ENCODE assay signal across 8 mouse cellular contexts in the genomic region with DNA sequence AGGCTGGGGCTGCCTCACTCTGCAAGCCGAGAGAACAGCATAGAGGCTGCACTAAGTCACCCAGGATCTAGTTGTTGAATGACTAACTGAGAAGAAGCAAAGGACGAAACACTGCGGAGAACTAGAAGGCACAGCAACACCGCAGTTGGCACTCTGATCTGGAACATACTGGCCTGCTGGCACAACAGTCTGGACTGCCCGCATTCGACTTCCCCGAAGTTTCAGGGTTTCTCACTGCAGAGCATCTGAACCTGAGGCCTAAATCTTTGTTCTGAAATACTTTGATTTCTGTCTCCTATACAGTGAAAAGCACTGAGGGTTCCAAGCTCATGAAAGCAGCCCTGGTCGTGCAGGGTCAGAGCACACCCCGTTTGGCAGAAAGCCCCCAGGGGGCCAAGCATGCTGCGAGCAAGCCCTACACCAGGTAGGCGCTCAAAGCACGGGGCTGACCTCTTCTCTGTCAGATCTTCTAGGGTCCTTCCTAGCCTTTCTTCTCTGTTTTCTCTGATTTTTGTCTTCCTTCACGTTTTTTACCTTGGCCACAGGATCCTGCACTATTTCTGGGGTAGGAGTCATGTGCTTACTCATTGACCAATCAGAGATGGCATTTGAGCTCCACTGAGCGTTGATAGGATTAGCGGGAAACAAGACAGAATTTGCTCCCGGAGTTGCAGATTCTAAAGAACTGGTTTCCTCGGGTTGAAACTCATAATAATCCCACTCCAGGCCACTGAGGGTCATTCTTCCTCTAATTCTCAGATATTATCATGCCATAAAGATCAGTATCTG. TPM values are rescaled to one million over a fixed set of nuclear protein-coding genes. Genes with fewer than 3 reads are reported as not detected.
DNase-seq lines count a peak whose midpoint lies in the region; ATAC-seq and TF ChIP-seq lines count a peak whose summit lies in the region.

No protein-coding gene starts in this region.

- TF ChIP-seq POLR2A in thymus, adult 2 months (IDR thresholded peaks at IDR 0.05; ENCODE audit: control insufficient read depth, extremely low read depth, insufficient read depth, low read length, poor library complexity), result no peak

- no peak overlapping the region for H3K27ac ChIP-seq in lung, embryonic 15.5 days
- no peak overlapping the region for H3K27ac ChIP-seq in embryonic facial prominence, embryonic 13.5 days
- no peak overlapping the region for H3K27ac ChIP-seq in limb, embryonic 11.5 days (replicated peaks; ENCODE audit: low read depth, low read length)
- no peak overlapping the region for H3K27ac ChIP-seq in thymus, adult 2 months (ENCODE audit: control insufficient read depth, insufficient read depth, low read length)

- H3K4me2 ChIP-seq in lung, embryonic 15.5 days, result peak overlapping the region; percentile 48
- H3K4me2 ChIP-seq in embryonic facial prominence, embryonic 13.5 days, result peak overlapping the region; percentile 49
- H3K4me2 ChIP-seq in limb, embryonic 11.5 days (ENCODE audit: low read depth, severe bottlenecking), result peak overlapping the region; percentile 39

- peak overlapping the region; percentile 20 for H3K4me3 ChIP-seq in lung, embryonic 15.5 days
- peak overlapping the region; percentile 29 for H3K4me3 ChIP-seq in embryonic facial prominence, embryonic 13.5 days
- peak overlapping the region; percentile 25 for H3K4me3 ChIP-seq in limb, embryonic 11.5 days (ENCODE audit: low read depth, low read length)
- no peak overlapping the region for H3K4me3 ChIP-seq in thymus, adult 2 months (ENCODE audit: control insufficient read depth, insufficient read depth, low read length)

- no peak for ATAC-seq in lung, embryonic 15.5 days (ENCODE audit: borderline replicate concordance, extremely low read depth, low FRiP score, low TSS enrichment)
- 0 out of 2 replicates have a peak, but pooled peaks have one; percentile 16 for ATAC-seq in embryonic facial prominence, embryonic 13.5 days (ENCODE audit: insufficient number of reproducible peaks, insufficient read depth, low FRiP score, low TSS enrichment, low read depth)
- ATAC-seq in limb, embryonic 11.5 days (ENCODE audit: insufficient number of reproducible peaks, low FRiP score, low TSS enrichment, low read depth), result no peak

- H3K36me3 ChIP-seq in lung, embryonic 15.5 days, result no peaks in the 10 kb centered on the region
- no peaks in the 10 kb centered on the region for H3K36me3 ChIP-seq in embryonic facial prominence, embryonic 13.5 days
- H3K36me3 ChIP-seq in limb, embryonic 11.5 days (ENCODE audit: control insufficient read depth, insufficient read depth, low read length), result no peaks in the 10 kb centered on the region
- no peaks in the 10 kb centered on the region for H3K36me3 ChIP-seq in thymus, adult 2 months (ENCODE audit: control insufficient read depth, insufficient read depth, low read length)

- no peaks in the 10 kb centered on the region for H3K4me1 ChIP-seq in lung, embryonic 15.5 days
- H3K4me1 ChIP-seq in embryonic facial prominence, embryonic 13.5 days, result peaks cover 5% of the 10 kb centered on the region; the same call in 1 of the 2 replicates
- peaks cover 3% of the 10 kb centered on the region; the same call in 1 of the 2 replicates for H3K4me1 ChIP-seq in limb, embryonic 11.5 days (ENCODE audit: control insufficient read depth, insufficient read depth, low read length)
- no peaks in the 10 kb centered on the region for H3K4me1 ChIP-seq in thymus, adult 2 months (replicated peaks; ENCODE audit: control insufficient read depth, insufficient read depth, low read length)

- no peak overlapping the region for H3K9ac ChIP-seq in lung, embryonic 15.5 days
- no peak overlapping the region; the same call in 1 of the 2 replicates for H3K9ac ChIP-seq in embryonic facial prominence, embryonic 13.5 days
- peak overlapping the region; percentile 45; the same call in 1 of the 2 replicates for H3K9ac ChIP-seq in limb, embryonic 11.5 days (ENCODE audit: low read length)

- no peak for DNase-seq in lung, postnatal 14 days
- DNase-seq in limb, embryonic 11.5 days (ENCODE audit: low spot score), result no peak
- DNase-seq in retina, postnatal 7 days (ENCODE audit: low read depth, low spot score), result peak; percentile 13
- no peak for DNase-seq in thymus, adult 2 months
- DNase-seq in urinary bladder, postnatal 4 days (ENCODE audit: low spot score in 2 of 2), result no peak
- DNase-seq in layer of hippocampus, postnatal 25 days (ENCODE audit: extremely low spot score in 1 of 2, low spot score in 1 of 2), result no peak

- no peak for TF ChIP-seq CTCF in thymus, adult 2 months (IDR thresholded peaks at IDR 0.05; ENCODE audit: borderline replicate concordance, control insufficient read depth, extremely low read depth, insufficient read depth, low read length, poor library complexity)

- no peaks in the 10 kb centered on the region for H3K9me3 ChIP-seq in lung, embryonic 15.5 days
- H3K9me3 ChIP-seq in embryonic facial prominence, embryonic 13.5 days, result no peaks in the 10 kb centered on the region
- no peaks in the 10 kb centered on the region for H3K9me3 ChIP-seq in limb, embryonic 11.5 days (ENCODE audit: control insufficient read depth, low read length)

- 49% methylated on average over 17 of the region's 17 CpGs for WGBS in lung, embryonic 15.5 days
- 51% methylated on average over 17 of the region's 17 CpGs for WGBS in embryonic facial prominence, embryonic 13.5 days
- 49% methylated on average over 17 of the region's 17 CpGs for WGBS in limb, embryonic 11.5 days
- 87% methylated on average over 17 of the region's 17 CpGs for WGBS in thymus, adult 2 months

- H3K27me3 ChIP-seq in lung, embryonic 15.5 days, result no peaks in the 10 kb centered on the region
- H3K27me3 ChIP-seq in embryonic facial prominence, embryonic 13.5 days, result no peaks in the 10 kb centered on the region
- H3K27me3 ChIP-seq in limb, embryonic 11.5 days (ENCODE audit: control insufficient read depth, insufficient read depth, low read length), result no peaks in the 10 kb centered on the region
- H3K27me3 ChIP-seq in thymus, adult 2 months (ENCODE audit: control insufficient read depth, insufficient read depth, low read length), result no peaks in the 10 kb centered on the region

RNA-seq across cellular contexts. Expression of a gene that starts 33.6 kb away (rescaled TPM):
- 88.9 and 101 TPM in 2 replicates for polyA plus RNA-seq in lung, embryonic 15.5 days (2015; fragmentation: Nextera tagmentation; extraction: Ambion mirVana)
- 136 and 140 TPM in 2 replicates for polyA plus RNA-seq in embryonic facial prominence, embryonic 13.5 days (2015; fragmentation: Nextera tagmentation; extraction: Ambion mirVana)
- polyA plus RNA-seq in limb, embryonic 11.5 days (2014; fragmentation: Nextera tagmentation; extraction: Ambion mirVana), result 114 and 127 TPM in 2 replicates
- polyA plus RNA-seq in thymus, adult 2 months (2012; rRNA removed), result 11.6 and 12.4 TPM in 2 replicates
- total RNA-seq in layer of hippocampus, postnatal 25 days (2021), result 10 to 100 TPM; 38.9 to 40.3 TPM
